Mouse (Mus musculus) kidney, embryonic 16.5 days (tissue): ENCODE measurements around the gene Pgc. TPM values are rescaled to one million over a fixed set of nuclear protein-coding genes. Genes with fewer than 3 reads are reported as not detected.

ENCODE experiments used
- ATAC-seq: fragments of 200-750 bp; cut with Nextera tagmentation; 2 replicates; pipeline ENCODE4 v1.8.0; 2017; ENCODE audit warnings: moderate TSS enrichment; ENCODE audit not compliant: low FRiP score, low TSS enrichment
- H3K27ac ChIP-seq: fragments of 300-500 bp; sonication (generic); 2 replicates; pipeline ENCODE4 v1.5.1; 2014; ENCODE audit warnings: low read length
- H3K27me3 ChIP-seq: fragments of 300-500 bp; sonication (generic); 2 replicates; pipeline ENCODE4 v1.6.1; 2014; ENCODE audit warnings: low read length, control low read depth, mixed read lengths; ENCODE audit not compliant: insufficient read depth
- H3K36me3 ChIP-seq: fragments of 300-500 bp; sonication (generic); 2 replicates; pipeline ENCODE4 v1.6.1; 2014; ENCODE audit warnings: low read length, control low read depth, mixed read lengths; ENCODE audit not compliant: insufficient read depth
- H3K4me1 ChIP-seq: fragments of 300-500 bp; sonication (generic); 2 replicates; pipeline ENCODE4 v1.6.1; 2014; ENCODE audit warnings: low read length, control low read depth, mixed read lengths; ENCODE audit not compliant: insufficient read depth
- H3K4me2 ChIP-seq: fragments of 300-500 bp; sonication (generic); replicated peaks from 2 replicates; pipeline ENCODE4 v1.6.1; 2014; ENCODE audit warnings: low read depth, low read length
- H3K4me3 ChIP-seq: fragments of 300-500 bp; sonication (generic); 2 replicates; pipeline ENCODE4 v1.5.1; 2014; ENCODE audit warnings: mild to moderate bottlenecking, low read length
- H3K9ac ChIP-seq: fragments of 300-500 bp; sonication (generic); replicated peaks from 2 replicates; pipeline ENCODE4 v1.6.1; 2014; ENCODE audit warnings: low read length
- H3K9me3 ChIP-seq: fragments of 300-500 bp; sonication (generic); 2 replicates; pipeline ENCODE4 v1.6.1; 2016; ENCODE audit warnings: low read length, control low read depth
- WGBS: fragments of 180-500 bp; shearing (Covaris S2); extraction: QIAGEN DNeasy Blood & Tissue Kit; methylation state at CpG from one replicate; pipeline ENCODE4 v1.1.7; 2014; 5-methylcytosine and 5-hydroxymethylcytosine counted together
- polyA plus RNA-seq: library from polyadenylated mRNA; unstranded; fragments of >200 nt; fragmentation: Nextera tagmentation; extraction: Ambion mirVana; gene quantifications from 2 replicates; pipeline ENCODE4 v1.2.1, GENCODE M21; 2015

The Pgc gene
- polyA plus RNA-seq = 0.92 TPM in 1 of 2 replicates, not detected in the other

- ATAC-seq = no peak
- no peak within 1 kb of the TSS for H3K4me2 ChIP-seq
Measured at GRCm38 (mm10) chr17:47726566-47726965, at the start of gene Pgc. Gene Pgc (plus strand): TSS chr17:47726842.

GRCm38 (mm10) chr17:47678238-47678637 lies 48.4 kb upstream of the Pgc start:
- H3K36me3 ChIP-seq = peaks cover 32% of the 10 kb centered on the region
- peak overlapping the region; percentile 65; the same call in 1 of the 2 replicates for H3K27ac ChIP-seq

More at GRCm38 (mm10) chr17:47726566-47726965, at the start of gene Pgc:
- Histone ChIP-seq H3K9ac (no peak within 1 kb of the TSS), H3K9me3 (no peaks in the 10 kb centered on the region), H3K4me3 (no peak within 1 kb of the TSS), H3K36me3 (no peaks in the 10 kb centered on the region), H3K27me3 (no peaks in the 10 kb centered on the region), H3K4me1 (peaks cover 8% of the 10 kb centered on the region), H3K27ac (no peak within 1 kb of the TSS)
- WGBS = 67% methylated on average over 11 of the region's 11 CpGs

GRCm38 (mm10) chr17:47678702-47679101 lies 47.9 kb upstream of the Pgc start:
- Histone ChIP-seq H3K27ac (peak overlapping the region; percentile 65; the same call in 1 of the 2 replicates), H3K36me3 (peaks cover 35% of the 10 kb centered on the region), H3K9ac (no peak overlapping the region), H3K27me3 (no peaks in the 10 kb centered on the region), H3K9me3 (no peaks in the 10 kb centered on the region), H3K4me1 (peaks cover 7% of the 10 kb centered on the region; the same call in 1 of the 2 replicates), H3K4me2 (no peak overlapping the region), H3K4me3 (no peak overlapping the region)
- peak; percentile 40 for ATAC-seq
- 71% methylated on average over 5 of the region's 5 CpGs for WGBS

More at GRCm38 (mm10) chr17:47678238-47678637, 48.4 kb upstream of the Pgc start:
- Histone ChIP-seq H3K4me3 (no peak overlapping the region), H3K9ac (no peak overlapping the region), H3K27me3 (no peaks in the 10 kb centered on the region), H3K9me3 (no peaks in the 10 kb centered on the region), H3K4me2 (no peak overlapping the region), H3K4me1 (peaks cover 12% of the 10 kb centered on the region; the same call in 1 of the 2 replicates)
- ATAC-seq = 0 out of 2 replicates have a peak, but pooled peaks have one; percentile 64
- 74% methylated on average over 5 of the region's 5 CpGs for WGBS

GRCm38 (mm10) chr17:47682836-47683235 lies 43.8 kb upstream of the Pgc start:
- Histone ChIP-seq H3K9me3 (no peaks in the 10 kb centered on the region), H3K4me3 (no peak overlapping the region), H3K4me2 (no peak overlapping the region), H3K9ac (no peak overlapping the region), H3K27ac (no peak overlapping the region), H3K4me1 (peaks cover 10% of the 10 kb centered on the region), H3K27me3 (no peaks in the 10 kb centered on the region), H3K36me3 (peaks cover 44% of the 10 kb centered on the region)
- ATAC-seq = no peak
- 80% methylated on average over 4 of the region's 4 CpGs for WGBS

GRCm38 (mm10) chr17:47687409-47688343 lies 39.0 kb upstream of the Pgc start:
- Histone ChIP-seq H3K4me3 (peak overlapping the region; percentile 75), H3K4me1 (peaks cover 15% of the 10 kb centered on the region), H3K27me3 (no peaks in the 10 kb centered on the region), H3K27ac (peak overlapping the region; percentile 72), H3K4me2 (peak overlapping the region; percentile 83), H3K9ac (peak overlapping the region; percentile 83), H3K36me3 (peaks cover 26% of the 10 kb centered on the region), H3K9me3 (no peaks in the 10 kb centered on the region)
- under 1% methylated on average over 69 of the region's 70 CpGs for WGBS
- peak; percentile 92 for ATAC-seq

GRCm38 (mm10) chr17:47688344-47688607 lies 38.4 kb upstream of the Pgc start, which contains the start of gene Tomm6:
Gene Tomm6 (minus strand): TSS chr17:47688386.
- peak within 1 kb of the TSS; percentile 72 for H3K27ac ChIP-seq
- 0% methylated on average over 9 of the region's 9 CpGs for WGBS
- no peak for ATAC-seq
- H3K4me1 ChIP-seq = peaks cover 15% of the 10 kb centered on the region
- peak within 1 kb of the TSS; percentile 83 for H3K9ac ChIP-seq
- no peaks in the 10 kb centered on the region for H3K9me3 ChIP-seq
- H3K27me3 ChIP-seq = no peaks in the 10 kb centered on the region
- H3K36me3 ChIP-seq = peaks cover 21% of the 10 kb centered on the region; the same call in 1 of the 2 replicates
- peak within 1 kb of the TSS; percentile 83 for H3K4me2 ChIP-seq
- H3K4me3 ChIP-seq = peak within 1 kb of the TSS; percentile 75

- Histone ChIP-seq H3K4me1 (peaks cover 20% of the 10 kb centered on the region), H3K36me3 (peaks cover 19% of the 10 kb centered on the region; the same call in 1 of the 2 replicates), H3K4me3 (peak within 1 kb of the TSS; percentile 75), H3K27me3 (no peaks in the 10 kb centered on the region), H3K4me2 (peak within 1 kb of the TSS; percentile 83), H3K27ac (peak within 1 kb of the TSS; percentile 72), H3K9ac (peak within 1 kb of the TSS; percentile 83), H3K9me3 (no peaks in the 10 kb centered on the region)
- whole genome bisulfite sequencing = 1% methylated on average over 57 of the region's 58 CpGs
- ATAC-seq = peak; percentile 68
Measured at GRCm38 (mm10) chr17:47688608-47689575, 37.8 kb upstream of the Pgc start, which contains the start of gene Frs3. Gene Frs3 (plus strand): TSS chr17:47689030.

GRCm38 (mm10) chr17:47689894-47690293 lies 36.7 kb upstream of the Pgc start:
- H3K27me3 ChIP-seq = no peaks in the 10 kb centered on the region
- no peak overlapping the region for H3K9ac ChIP-seq
- H3K27ac ChIP-seq = no peak overlapping the region
- H3K9me3 ChIP-seq = no peaks in the 10 kb centered on the region
- H3K36me3 ChIP-seq = peaks cover 11% of the 10 kb centered on the region; the same call in 1 of the 2 replicates
- H3K4me3 ChIP-seq = peak overlapping the region; percentile 75
- peak overlapping the region; percentile 83; the same call in 1 of the 2 replicates for H3K4me2 ChIP-seq
- ATAC-seq = no peak
- WGBS = 82% methylated on average over 8 of the region's 8 CpGs
- H3K4me1 ChIP-seq = peaks cover 26% of the 10 kb centered on the region

GRCm38 (mm10) chr17:47691650-47692049 lies 35.0 kb upstream of the Pgc start:
- H3K9me3 ChIP-seq = no peaks in the 10 kb centered on the region
- H3K4me2 ChIP-seq = no peak overlapping the region
- H3K36me3 ChIP-seq = no peaks in the 10 kb centered on the region
- H3K9ac ChIP-seq = no peak overlapping the region
- H3K27ac ChIP-seq = no peak overlapping the region
- 94% methylated on average over 3 of the region's 3 CpGs for WGBS
- ATAC-seq = no peak
- no peak overlapping the region for H3K4me3 ChIP-seq
- H3K27me3 ChIP-seq = no peaks in the 10 kb centered on the region; the same call in 1 of the 2 replicates
- peaks cover 30% of the 10 kb centered on the region for H3K4me1 ChIP-seq
